Mouse (Mus musculus): Measurements from ENCODE around the gene Pdxk. TPM values are rescaled to one million over a fixed set of nuclear protein-coding genes. Genes with fewer than 3 reads are reported as not detected.

Gene Pdxk
- polyA plus RNA-seq, 1 experiment from 2014 or later: 22.8 TPM

DNA sequence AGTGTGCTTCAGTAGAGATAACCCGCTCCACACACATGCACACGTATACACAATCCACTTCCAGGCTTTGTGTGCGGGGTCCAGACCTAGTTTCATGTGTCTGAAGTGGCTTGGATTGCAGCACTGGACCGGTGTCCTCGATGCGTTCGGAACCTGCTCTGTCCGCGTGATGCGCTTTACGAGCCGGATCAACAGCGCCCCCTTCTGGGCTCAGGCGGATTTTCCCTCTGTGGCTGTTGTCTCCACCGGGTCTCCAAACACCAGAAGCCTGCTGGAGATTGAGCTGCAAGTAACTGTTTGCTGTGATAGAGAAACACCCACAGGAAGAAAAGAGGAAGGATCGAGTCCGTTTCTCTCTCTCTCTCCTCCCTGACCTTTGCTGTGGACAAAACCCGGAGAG, 72.7 kb downstream of the Pdxk start:
- ATAC-seq: peak; percentile 55
- no peak overlapping the region for H3K9ac ChIP-seq (ENCODE audit: low read depth, low read length)
- WGBS: 4% methylated on average over 18 of the region's 18 CpGs
- H3K27ac ChIP-seq (ENCODE audit: low read depth, low read length): no peak overlapping the region
- no peaks in the 10 kb centered on the region for H3K9me3 ChIP-seq (ENCODE audit: control insufficient read depth)
- no peak overlapping the region for H3K4me2 ChIP-seq (replicated peaks; ENCODE audit: low read depth)
- H3K27me3 ChIP-seq (replicated peaks; ENCODE audit: control insufficient read depth, insufficient read depth, low read length): peaks cover 12% of the 10 kb centered on the region; the same call in 1 of the 2 replicates
- no peak overlapping the region for H3K4me3 ChIP-seq (ENCODE audit: low read depth, low read length)
- no peaks in the 10 kb centered on the region for H3K36me3 ChIP-seq (ENCODE audit: control insufficient read depth, insufficient read depth)
- no peaks in the 10 kb centered on the region for H3K4me1 ChIP-seq (replicated peaks; ENCODE audit: control insufficient read depth, insufficient read depth, low read length)
- peak; percentile 97 for TF ChIP-seq CTCF (IDR thresholded peaks at IDR 0.05; ENCODE audit: low read depth)

DNA sequence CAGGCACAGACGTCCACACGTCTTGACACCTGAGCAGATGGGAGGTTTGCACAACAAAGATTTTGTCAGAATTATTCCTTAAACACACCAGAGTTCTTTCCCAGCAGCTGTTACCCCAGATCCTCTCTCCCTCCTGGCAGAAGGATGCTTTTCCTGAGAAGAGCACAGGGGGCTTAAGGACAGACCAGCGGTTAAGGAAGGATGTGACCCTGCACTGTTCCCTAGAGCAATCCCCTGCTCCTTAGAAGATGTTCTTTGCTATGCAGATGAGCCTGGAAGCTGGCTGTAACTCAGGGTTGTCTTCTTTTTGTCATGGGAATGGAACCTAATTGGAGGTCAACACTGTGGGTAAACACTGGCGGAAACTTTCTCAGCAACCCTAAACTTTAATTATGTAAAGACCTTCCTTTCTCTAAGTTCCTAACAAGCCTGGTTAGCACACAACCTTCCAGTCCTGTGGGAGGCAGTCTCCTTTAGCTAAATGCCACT, 73.7 kb downstream of the Pdxk start:
- H3K27ac ChIP-seq (ENCODE audit: low read depth, low read length): no peak overlapping the region
- no peaks in the 10 kb centered on the region for H3K9me3 ChIP-seq (ENCODE audit: control insufficient read depth)

DNA sequence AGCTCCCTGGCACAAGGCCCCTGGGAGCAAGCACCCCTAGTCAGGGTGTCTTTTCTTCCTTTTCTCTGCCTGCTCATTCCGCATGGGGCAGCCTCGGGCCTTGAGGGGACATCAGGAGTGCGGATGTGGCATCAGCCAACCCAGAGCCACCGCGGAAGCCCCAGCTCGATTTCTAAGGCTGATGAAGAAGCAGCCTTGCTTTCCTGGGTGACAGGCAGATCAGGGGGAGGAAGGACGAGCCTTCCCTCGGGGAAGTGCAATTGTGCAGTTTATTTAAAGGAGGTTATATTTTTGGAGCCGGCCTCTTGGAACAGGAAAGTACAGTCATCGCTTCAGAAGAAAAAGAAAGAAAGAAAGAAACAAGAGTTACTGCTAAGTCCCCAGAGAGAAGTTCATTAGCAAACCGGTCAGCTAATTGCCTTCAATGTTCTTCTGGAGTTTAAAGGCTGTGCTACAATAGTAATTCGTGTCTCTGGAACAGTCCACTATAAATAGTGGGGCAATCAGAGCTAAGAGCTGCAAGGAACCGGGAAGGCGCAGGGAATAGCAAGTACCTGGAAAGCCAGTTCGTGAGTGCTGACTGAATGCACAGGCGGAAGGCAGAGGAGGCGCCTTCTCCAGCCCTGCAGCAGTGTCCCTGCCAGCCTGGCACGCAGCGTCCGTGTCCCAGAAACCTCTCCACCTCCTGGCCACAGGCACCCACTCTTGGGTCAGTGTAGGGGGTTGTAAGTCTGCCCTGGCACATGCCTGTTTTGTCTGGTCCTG, 76.4 kb downstream of the Pdxk start:
- H3K4me1 ChIP-seq (replicated peaks; ENCODE audit: control insufficient read depth, insufficient read depth, low read length): no peaks in the 10 kb centered on the region
- H3K9ac ChIP-seq (ENCODE audit: low read depth, low read length): no peak overlapping the region
- H3K27ac ChIP-seq (ENCODE audit: low read depth, low read length): no peak overlapping the region
- H3K36me3 ChIP-seq (ENCODE audit: control insufficient read depth, insufficient read depth): no peaks in the 10 kb centered on the region
- TF ChIP-seq CTCF (IDR thresholded peaks at IDR 0.05; ENCODE audit: low read depth): no peak
- H3K4me2 ChIP-seq (replicated peaks; ENCODE audit: low read depth): no peak overlapping the region
- no peaks in the 10 kb centered on the region for H3K9me3 ChIP-seq (ENCODE audit: control insufficient read depth)
- ATAC-seq: no peak
- peaks cover 12% of the 10 kb centered on the region; the same call in 1 of the 2 replicates for H3K27me3 ChIP-seq (replicated peaks; ENCODE audit: control insufficient read depth, insufficient read depth, low read length)
- H3K4me3 ChIP-seq (ENCODE audit: low read depth, low read length): no peak overlapping the region
- WGBS: 72% methylated on average over 20 of the region's 20 CpGs

More for the DNA sequence above, 73.7 kb downstream of the Pdxk start:
- H3K4me1 ChIP-seq (replicated peaks; ENCODE audit: control insufficient read depth, insufficient read depth, low read length): no peaks in the 10 kb centered on the region
- no peak overlapping the region for H3K4me3 ChIP-seq (ENCODE audit: low read depth, low read length)
- no peak for TF ChIP-seq CTCF (IDR thresholded peaks at IDR 0.05; ENCODE audit: low read depth)
- no peak for ATAC-seq
- 29% methylated on average over 4 of the region's 4 CpGs for WGBS
- H3K36me3 ChIP-seq (ENCODE audit: control insufficient read depth, insufficient read depth): no peaks in the 10 kb centered on the region
- H3K4me2 ChIP-seq (replicated peaks; ENCODE audit: low read depth): no peak overlapping the region
- no peak overlapping the region for H3K9ac ChIP-seq (ENCODE audit: low read depth, low read length)
- peaks cover 12% of the 10 kb centered on the region; the same call in 1 of the 2 replicates for H3K27me3 ChIP-seq (replicated peaks; ENCODE audit: control insufficient read depth, insufficient read depth, low read length)

Small RNA genes lying within 50 kb of the gene (microRNA-seq; reads per million reads assigned to microRNA genes)
- not detected for gene Mir6410
- not detected for gene Mir6907
- gene Mir6908: not detected

Other genes with a start within 250 kb of the Pdxk start
- 28.1 and 32.1 TPM in 2 replicates for gene Trappc10, start 220.3 kb downstream of the Pdxk start, polyA plus RNA-seq (2015; fragmentation: Nextera tagmentation; extraction: Ambion mirVana)
- gene Agpat3, start 112.5 kb downstream of the Pdxk start, polyA plus RNA-seq (2015; fragmentation: Nextera tagmentation; extraction: Ambion mirVana): 277 and 284 TPM in 2 replicates
- gene Rrp1, start 51.9 kb downstream of the Pdxk start, polyA plus RNA-seq (2015; fragmentation: Nextera tagmentation; extraction: Ambion mirVana): 141 and 148 TPM in 2 replicates
- gene Cstb, start 39.3 kb downstream of the Pdxk start, polyA plus RNA-seq (2015; fragmentation: Nextera tagmentation; extraction: Ambion mirVana): 1,208 and 1,296 TPM in 2 replicates
- not detected in 2 replicates for gene Olfr1358, start 52.5 kb upstream of the Pdxk start, polyA plus RNA-seq (2015; fragmentation: Nextera tagmentation; extraction: Ambion mirVana)
- 92.8 and 96.8 TPM in 2 replicates for gene Ilvbl, start 109.4 kb upstream of the Pdxk start, polyA plus RNA-seq (2015; fragmentation: Nextera tagmentation; extraction: Ambion mirVana)
- 6.2 and 6.5 TPM in 2 replicates for gene Syde1, start 127.0 kb upstream of the Pdxk start, polyA plus RNA-seq (2015; fragmentation: Nextera tagmentation; extraction: Ambion mirVana)
- gene Olfr1357, start 153.1 kb upstream of the Pdxk start, polyA plus RNA-seq (2015; fragmentation: Nextera tagmentation; extraction: Ambion mirVana): not detected in 2 replicates